Mouse (Mus musculus): ENCODE results near the gene Ciart. TPM values are rescaled to one million over a fixed set of nuclear protein-coding genes. Genes with fewer than 3 reads are reported as not detected.

Gene Ciart
- polyA plus RNA-seq, 1 experiment, result 1.7 TPM

GRCm38 (mm10) chr3:95850611-95851010, 31.4 kb downstream of the Ciart start:
- 0 out of 2 replicates have a peak, but pooled peaks cover 2% of the 10 kb centered on the region for H3K4me1 ChIP-seq (ENCODE audit: control insufficient read depth, insufficient read depth, low read length)
- no peak overlapping the region for H3K27ac ChIP-seq (ENCODE audit: insufficient read depth, low read depth, low read length)
- H3K4me3 ChIP-seq (ENCODE audit: insufficient read depth, low read length), result no peak overlapping the region
- TF ChIP-seq POLR2A (IDR thresholded peaks at IDR 0.05; ENCODE audit: borderline replicate concordance, low read depth, low read length) (no peak), CTCF (IDR thresholded peaks at IDR 0.05; ENCODE audit: low read depth, low read length) (no peak)

- H3K4me3 ChIP-seq (ENCODE audit: insufficient read depth, low read length), result no peak overlapping the region
- H3K27ac ChIP-seq (ENCODE audit: insufficient read depth, low read depth, low read length), result no peak overlapping the region
- TF ChIP-seq CTCF (IDR thresholded peaks at IDR 0.05; ENCODE audit: low read depth, low read length) (no peak), POLR2A (IDR thresholded peaks at IDR 0.05; ENCODE audit: borderline replicate concordance, low read depth, low read length) (no peak)
- peaks cover 8% of the 10 kb centered on the region for H3K4me1 ChIP-seq (ENCODE audit: control insufficient read depth, insufficient read depth, low read length)
Measured at GRCm38 (mm10) chr3:95842503-95843214, 39.4 kb downstream of the Ciart start.

GRCm38 (mm10) chr3:95839250-95839649, 42.8 kb downstream of the Ciart start:
- H3K4me1 ChIP-seq (ENCODE audit: control insufficient read depth, insufficient read depth, low read length), result peaks cover 8% of the 10 kb centered on the region
- no peak overlapping the region for H3K4me3 ChIP-seq (ENCODE audit: insufficient read depth, low read length)
- H3K27ac ChIP-seq (ENCODE audit: insufficient read depth, low read depth, low read length), result no peak overlapping the region
- no peak for TF ChIP-seq POLR2A (IDR thresholded peaks at IDR 0.05; ENCODE audit: borderline replicate concordance, low read depth, low read length)
- no peak for TF ChIP-seq CTCF (IDR thresholded peaks at IDR 0.05; ENCODE audit: low read depth, low read length)

GRCm38 (mm10) chr3:95829053-95829452, 53.0 kb downstream of the Ciart start:
- Histone ChIP-seq H3K27ac (ENCODE audit: insufficient read depth, low read depth, low read length) (no peak overlapping the region), H3K4me1 (ENCODE audit: control insufficient read depth, insufficient read depth, low read length) (peaks cover 2% of the 10 kb centered on the region), H3K4me3 (ENCODE audit: insufficient read depth, low read length) (no peak overlapping the region)
- TF ChIP-seq POLR2A (IDR thresholded peaks at IDR 0.05; ENCODE audit: borderline replicate concordance, low read depth, low read length), result no peak
- no peak for TF ChIP-seq CTCF (IDR thresholded peaks at IDR 0.05; ENCODE audit: low read depth, low read length)

Other genes starting within 250 kb of the Ciart start
- 565 and 578 TPM in 2 replicates for gene Mcl1, start 223.5 kb downstream of the Ciart start, polyA plus RNA-seq (2012; ENCODE audit: insufficient read depth, insufficient read length, missing spikeins)
- 2.4 and 2.6 TPM in 2 replicates for gene Adamtsl4, start 194.3 kb downstream of the Ciart start, polyA plus RNA-seq (2012; ENCODE audit: insufficient read depth, insufficient read length, missing spikeins)
- 155 and 159 TPM in 2 replicates for gene Ecm1, start 142.7 kb downstream of the Ciart start, polyA plus RNA-seq (2012; ENCODE audit: insufficient read depth, insufficient read length, missing spikeins)
- gene Tars2, start 122.0 kb downstream of the Ciart start, polyA plus RNA-seq (2012; ENCODE audit: insufficient read depth, insufficient read length, missing spikeins), result 27.0 and 27.8 TPM in 2 replicates
- 24.4 and 29.0 TPM in 2 replicates for gene Rprd2, start 63.4 kb downstream of the Ciart start, polyA plus RNA-seq (2012; ENCODE audit: insufficient read depth, insufficient read length, missing spikeins)
- gene Prpf3, start 26.4 kb downstream of the Ciart start, polyA plus RNA-seq (2012; ENCODE audit: insufficient read depth, insufficient read length, missing spikeins), result 33.0 and 34.9 TPM in 2 replicates
- 227 and 228 TPM in 2 replicates for gene Mrps21, start 10.7 kb downstream of the Ciart start, polyA plus RNA-seq (2012; ENCODE audit: insufficient read depth, insufficient read length, missing spikeins)
- gene BC028528, start 9.8 kb upstream of the Ciart start, polyA plus RNA-seq (2012; ENCODE audit: insufficient read depth, insufficient read length, missing spikeins), result 145 and 162 TPM in 2 replicates
- 116 and 118 TPM in 2 replicates for gene Aph1a, start 11.7 kb upstream of the Ciart start, polyA plus RNA-seq (2012; ENCODE audit: insufficient read depth, insufficient read length, missing spikeins)
- not detected in 2 replicates for gene Car14, start 22.4 kb upstream of the Ciart start, polyA plus RNA-seq (2012; ENCODE audit: insufficient read depth, insufficient read length, missing spikeins)
- 134 and 150 TPM in 2 replicates for gene Anp32e, start 47.0 kb upstream of the Ciart start, polyA plus RNA-seq (2012; ENCODE audit: insufficient read depth, insufficient read length, missing spikeins)
- gene Plekho1, start 113.8 kb upstream of the Ciart start, polyA plus RNA-seq (2012; ENCODE audit: insufficient read depth, insufficient read length, missing spikeins), result 298 and 305 TPM in 2 replicates
- gene Vps45, start 176.2 kb upstream of the Ciart start, polyA plus RNA-seq (2012; ENCODE audit: insufficient read depth, insufficient read length, missing spikeins), result 18.6 and 22.9 TPM in 2 replicates
- 4.7 and 5.1 TPM in 2 replicates for gene Otud7b, start 222.3 kb upstream of the Ciart start, polyA plus RNA-seq (2012; ENCODE audit: insufficient read depth, insufficient read length, missing spikeins)